Mouse (Mus musculus) right cerebral cortex, adult 18-20 months (tissue): ENCODE measurements around the gene Prpf19.
A peak's percentile ranks its signal among the peaks of the same experiment; 100 is the strongest.

Source experiments
- DNase-seq: peaks from one replicate; pipeline ENCODE4 v3.0.0; 2022; ENCODE audit warnings: mixed read lengths

The Prpf19 gene

DNA sequence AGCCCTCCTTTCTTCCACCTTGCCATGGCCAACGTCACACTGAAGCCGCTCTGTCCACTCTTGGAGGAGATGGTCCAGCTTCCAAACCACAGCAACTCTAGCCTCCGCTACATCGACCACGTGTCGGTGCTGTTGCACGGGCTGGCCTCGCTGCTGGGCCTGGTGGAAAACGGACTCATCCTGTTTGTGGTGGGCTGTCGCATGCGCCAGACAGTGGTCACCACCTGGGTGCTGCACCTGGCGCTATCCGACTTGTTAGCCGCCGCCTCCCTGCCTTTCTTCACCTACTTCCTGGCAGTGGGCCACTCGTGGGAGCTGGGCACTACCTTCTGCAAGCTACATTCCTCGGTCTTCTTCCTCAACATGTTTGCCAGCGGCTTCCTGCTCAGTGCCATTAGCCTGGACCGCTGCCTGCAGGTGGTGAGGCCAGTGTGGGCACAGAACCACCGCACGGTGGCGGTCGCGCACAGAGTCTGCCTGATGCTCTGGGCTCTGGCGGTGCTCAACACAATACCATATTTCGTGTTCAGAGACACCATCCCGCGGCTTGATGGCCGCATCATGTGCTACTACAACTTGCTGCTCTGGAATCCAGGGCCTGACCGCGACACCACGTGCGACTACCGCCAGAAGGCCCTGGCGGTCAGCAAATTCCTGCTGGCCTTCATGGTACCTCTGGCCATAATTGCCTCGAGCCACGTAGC lies 45.2 kb downstream of the Prpf19 start:
- peak; percentile 68 for DNase-seq

DNA sequence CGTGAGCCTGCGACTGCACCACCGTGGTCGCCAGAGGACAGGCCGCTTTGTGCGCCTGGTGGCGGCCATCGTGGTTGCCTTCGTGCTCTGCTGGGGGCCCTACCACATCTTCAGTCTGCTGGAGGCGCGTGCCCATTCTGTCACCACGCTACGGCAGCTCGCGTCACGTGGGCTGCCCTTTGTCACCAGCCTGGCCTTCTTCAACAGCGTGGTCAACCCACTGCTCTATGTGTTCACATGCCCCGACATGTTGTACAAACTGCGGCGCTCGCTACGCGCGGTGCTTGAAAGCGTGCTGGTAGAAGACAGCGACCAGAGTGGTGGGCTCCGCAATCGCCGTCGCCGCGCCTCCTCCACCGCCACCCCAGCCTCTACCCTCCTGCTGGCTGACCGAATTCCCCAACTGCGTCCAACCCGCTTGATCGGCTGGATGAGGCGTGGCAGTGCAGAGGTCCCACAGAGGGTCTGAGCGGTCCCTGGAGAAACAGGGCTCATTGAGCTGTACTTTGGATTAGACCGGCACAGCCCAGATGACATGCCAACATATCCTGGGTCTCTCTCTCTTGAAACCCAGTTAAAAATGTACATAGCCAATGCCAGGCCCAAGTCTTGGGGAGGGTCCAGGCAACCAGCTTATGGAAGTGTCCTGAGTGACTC lies 45.9 kb downstream of the Prpf19 start:
- DNase-seq: no peak

- DNase-seq: no peak
These were observed 48.9 kb downstream of the Prpf19 start for GRCm38 (mm10) chr19:10943955-10944354.

DNA sequence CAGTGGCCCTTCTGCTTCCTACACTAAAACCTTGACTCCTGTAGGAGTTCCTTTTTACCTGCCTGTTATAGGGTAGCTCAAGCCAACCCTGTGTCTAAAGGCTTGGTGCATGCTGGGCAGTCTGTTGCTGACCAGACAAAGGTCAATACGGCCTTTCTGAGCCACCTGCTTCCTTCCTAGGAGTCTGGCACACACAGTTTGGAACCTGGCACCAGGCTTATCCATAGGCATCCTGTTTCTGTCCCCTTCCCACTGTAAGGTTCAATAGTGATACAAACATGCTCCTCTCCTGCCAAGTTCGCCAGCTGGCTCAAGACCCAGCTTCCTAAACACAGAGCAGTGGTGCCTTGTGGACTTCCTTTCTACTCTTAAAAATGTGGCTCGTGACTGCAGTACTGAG lies 51.5 kb downstream of the Prpf19 start:
- DNase-seq: no peak

- no peak for DNase-seq
These were observed 52.2 kb downstream of the Prpf19 start for GRCm38 (mm10) chr19:10947219-10947618.

DNA sequence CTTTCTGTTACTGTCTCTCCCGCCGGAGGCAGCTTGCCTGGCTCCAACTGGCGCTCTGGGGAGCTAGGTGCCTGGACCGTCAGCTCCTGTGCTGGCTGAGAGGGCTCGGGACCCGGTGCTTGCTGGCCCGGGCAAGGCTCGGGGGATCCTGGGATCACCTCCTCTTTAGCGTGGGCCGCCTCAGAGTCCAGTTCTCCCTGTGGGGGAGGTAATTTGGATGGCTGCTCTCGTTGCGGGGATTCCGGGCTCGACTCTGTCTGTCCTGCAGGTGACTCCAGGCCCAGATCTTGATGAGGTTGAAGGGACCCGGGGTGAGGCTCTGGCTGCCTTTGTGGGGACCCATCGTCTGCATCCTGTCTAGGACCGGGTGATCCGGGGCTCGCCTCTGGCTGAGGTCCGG lies 53.4 kb downstream of the Prpf19 start:
- DNase-seq: no peak

GRCm38 (mm10) chr19:10949112-10949511 lies 54.1 kb downstream of the Prpf19 start, which contains the start of gene Ccdc86:
Gene Ccdc86 (minus strand): TSS chr19:10949266.
- peak; percentile 97 for DNase-seq

DNA sequence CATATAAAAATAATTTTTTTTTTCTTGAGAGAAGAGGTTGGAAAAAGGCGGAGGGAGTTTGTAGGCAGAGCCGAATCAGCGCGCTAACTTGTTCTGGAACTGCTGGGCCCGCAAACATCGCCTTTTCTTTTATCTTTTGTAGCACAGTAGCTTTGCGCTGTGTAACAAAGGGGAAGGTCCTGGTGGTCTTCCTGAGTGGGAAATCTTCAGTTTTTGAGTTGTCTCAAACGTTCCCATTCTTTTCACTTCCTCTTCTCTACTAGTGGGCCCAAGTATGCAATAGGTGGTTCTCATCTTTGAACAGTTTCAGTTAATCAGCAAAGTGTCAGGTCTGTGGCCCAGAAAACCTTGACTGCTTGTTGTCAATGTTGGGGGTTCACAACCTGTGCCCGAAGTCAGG lies 54.5 kb downstream of the Prpf19 start:
- no peak for DNase-seq

GRCm38 (mm10) chr19:10952021-10952939 lies 57.2 kb downstream of the Prpf19 start:
- DNase-seq: peak; percentile 49
